ENCODE assay signal across 9 mouse cellular contexts in genomic region chr10:68249355-68249782, GRCm38 (mm10). TPM values are rescaled to one million over a fixed set of nuclear protein-coding genes. Genes with fewer than 3 reads are reported as not detected.
A peak's percentile ranks its signal among the peaks of the same experiment; 100 is the strongest.
DNase-seq lines count a peak whose midpoint lies in the region; ATAC-seq and TF ChIP-seq lines count a peak whose summit lies in the region.
"Had no signal": no experiment of that assay in that cellular context is flagged by ENCODE, and none has a peak within 500 bp of the region (broad histone marks: within the 10 kb centered on the region; RNA-seq: fewer than 3 reads in every experiment).

No protein-coding gene starts in this region.

- peak overlapping the region; percentile 37 for H3K4me3 ChIP-seq in lung, adult 2 months (replicated peaks; ENCODE audit: extremely low read depth, low read depth, low read length)
- no peak overlapping the region for H3K4me3 ChIP-seq in heart, embryonic 14.5 days (ENCODE audit: control insufficient read depth in 1 of 2, insufficient read depth in 1 of 2, low read depth in 1 of 2, low read length in 2 of 2)

- peaks cover 11% of the 10 kb centered on the region for H3K4me1 ChIP-seq in lung, adult 2 months (ENCODE audit: control insufficient read depth, insufficient read depth, low read length)
- H3K4me1 ChIP-seq in heart, embryonic 14.5 days (ENCODE audit: control insufficient read depth in 2 of 2, insufficient read depth in 2 of 2, low read length in 2 of 2): peaks cover 2 to 23% of the 10 kb centered on the region in 2 experiments; a peak in 3 of 4 replicates

- no peak for TF ChIP-seq POLR2A in lung, adult 2 months (IDR thresholded peaks at IDR 0.05; ENCODE audit: borderline replicate concordance, extremely low read depth, low read depth, low read length)

- no peak for ATAC-seq in heart, embryonic 14.5 days (ENCODE audit: insufficient number of reproducible peaks, insufficient read depth, low FRiP score, low read depth)
- ATAC-seq in megakaryocyte-erythroid progenitor cell, adult 5-6 weeks (replicated peaks; ENCODE audit: low FRiP score, low TSS enrichment, poor library complexity, severe bottlenecking): peak; percentile 65; the same call in 1 of the 2 replicates

- H3K9me3 ChIP-seq in heart, embryonic 14.5 days (ENCODE audit: control insufficient read depth, low read length): no peaks in the 10 kb centered on the region

- no peak for TF ChIP-seq CTCF in lung, adult 2 months (IDR thresholded peaks at IDR 0.05; ENCODE audit: insufficient read depth, low read length)

- H3K4me2 ChIP-seq in heart, embryonic 14.5 days (ENCODE audit: low read length): no peak overlapping the region
- H3K4me2 ChIP-seq: lung, embryonic 14.5 days had no signal

- H3K27me3 ChIP-seq in heart, embryonic 14.5 days (ENCODE audit: control insufficient read depth, insufficient read depth, low read length): no peaks in the 10 kb centered on the region

- H3K27ac ChIP-seq in heart, embryonic 14.5 days (replicated peaks in 1 of 2; ENCODE audit: control insufficient read depth in 1 of 2, insufficient read depth in 1 of 2, low read depth in 2 of 2, low read length in 2 of 2): peak overlapping the region; percentile 49 to 60

- WGBS in lung, adult 2 months: 27% methylated on average over 6 of the region's 6 CpGs
- WGBS in heart, embryonic 14.5 days: 53% methylated on average over 6 of the region's 6 CpGs

- DNase-seq in lung, adult 2 months: peak; percentile 31
- no peak for DNase-seq in lung, postnatal 25 days (ENCODE audit: low spot score)
- DNase-seq in Muller cell, postnatal 12 days (ENCODE audit: inconsistent ontology term): peak; percentile 71
- no peak for DNase-seq in cerebellum, adult 18-20 months
- DNase-seq in cerebellum, adult 9-10 months: no peak
- no peak for DNase-seq in right cerebral cortex, postnatal 4 days

- H3K36me3 ChIP-seq in heart, embryonic 14.5 days (ENCODE audit: control insufficient read depth, insufficient read depth, low read length): peaks cover 4% of the 10 kb centered on the region; the same call in 1 of the 2 replicates

- no peak overlapping the region for H3K9ac ChIP-seq in heart, embryonic 14.5 days (ENCODE audit: low read length)
- H3K9ac ChIP-seq: lung, embryonic 14.5 days had no signal

RNA-seq across cellular contexts. Expression of gene Arid5b, which starts 29.2 kb away (rescaled TPM):
- polyA plus RNA-seq in lung, adult 2 months (2012; rRNA removed): 17.7 and 20.1 TPM in 2 replicates
- 23.0 and 23.3 TPM in 2 replicates for polyA plus RNA-seq in heart, embryonic 14.5 days (2014; fragmentation: Nextera tagmentation; extraction: Ambion mirVana)
- 0.59 and 1.7 TPM in 2 replicates for total RNA-seq in megakaryocyte-erythroid progenitor cell, adult 5-6 weeks (2014; fragmentation: Nextera tagmentation)
- total RNA-seq in megakaryocyte-erythroid progenitor cell, adult 5-6 weeks (2017): 1.2 and 1.6 TPM in 2 replicates

Comparison
In these comparisons a context has a peak if more than half of its experiments do, and no peak if none do; other contexts are left out.
1. DNase-seq: peak in lung, adult 2 months (single experiment) and Muller cell, postnatal 12 days (single experiment); none in lung, postnatal 25 days (single experiment), cerebellum, adult 18-20 months (0 of 2), cerebellum, adult 9-10 months (single experiment) and right cerebral cortex, postnatal 4 days (single experiment).